Mouse (Mus musculus) T-helper 17 cell (primary cell): ENCODE measurements around the gene Dnah7b.
"Not testable (repeated sequence)": the region's sequence is repeated elsewhere in the genome, so short reads cannot be mapped to it uniquely, and the experiment has no call there.

ENCODE experiments used
- in situ Hi-C, 2 experiments: fragments of 300-600 bp; cut with MboI, MseI; formaldehyde crosslinking; loops; 1 replicate in 1 of 2; 2 replicates in 1 of 2; pipeline ENCODE4 v1.15.1; 2025; ENCODE audit warnings: high pct_unique_total_duplicates in 2 of 2

The Dnah7b gene

GRCm38 (mm10) chr1:46066015-46066414 is at the start of gene Dnah7b:
Gene Dnah7b (plus strand): TSS chr1:46066315.
- in situ Hi-C loops, result no loop called here

GRCm38 (mm10) chr1:46018382-46018977 is 47.6 kb upstream of the Dnah7b start:
- in situ Hi-C loops, result no loop called here

- in situ Hi-C loops, result no loop called here
Measured at GRCm38 (mm10) chr1:46022262-46022661, 43.9 kb upstream of the Dnah7b start.

GRCm38 (mm10) chr1:46031993-46032555 is 34.0 kb upstream of the Dnah7b start:
- in situ Hi-C loops, result no loop called here

GRCm38 (mm10) chr1:46048188-46048587 is 17.9 kb upstream of the Dnah7b start:
- in situ Hi-C loops, result no loop called here

- in situ Hi-C loops, result no loop called here
Measured at GRCm38 (mm10) chr1:46066484-46067251, 553 bp downstream of the Dnah7b start.

- in situ Hi-C loops, result not testable (repeated sequence)
Measured at GRCm38 (mm10) chr1:46068787-46069186, 2.7 kb downstream of the Dnah7b start.

GRCm38 (mm10) chr1:46077891-46078290 is 11.8 kb downstream of the Dnah7b start:
- in situ Hi-C loops, result no loop called here

GRCm38 (mm10) chr1:46100484-46100883 is 34.4 kb downstream of the Dnah7b start:
- in situ Hi-C loops, result no loop called here

- in situ Hi-C loops, result not testable (repeated sequence)
Measured at GRCm38 (mm10) chr1:46112606-46113005, 46.5 kb downstream of the Dnah7b start.

- in situ Hi-C loops, result not testable (repeated sequence)
Measured at GRCm38 (mm10) chr1:46117179-46117578, 51.1 kb downstream of the Dnah7b start.

- in situ Hi-C loops, result loop anchor here in 1 of 2 experiments (5.0 kb wide), 1 partner anchor 394 kb away; no protein-coding TSS in a partner anchor
Measured at GRCm38 (mm10) chr1:46128058-46128457, 61.9 kb downstream of the Dnah7b start.

GRCm38 (mm10) chr1:46196835-46197234 is 130.7 kb downstream of the Dnah7b start:
- in situ Hi-C loops, result not testable (repeated sequence)

- in situ Hi-C loops, result not testable (repeated sequence)
Measured at GRCm38 (mm10) chr1:46201169-46201568, 135.1 kb downstream of the Dnah7b start.

- in situ Hi-C loops, result loop anchor here in 1 of 2 experiments (5.0 kb wide), 1 partner anchor 427 kb away; no protein-coding TSS in a partner anchor
Measured at GRCm38 (mm10) chr1:46210014-46210588, 144.0 kb downstream of the Dnah7b start.

GRCm38 (mm10) chr1:46222704-46223103 is 156.6 kb downstream of the Dnah7b start:
- in situ Hi-C loops, result not testable (repeated sequence)

GRCm38 (mm10) chr1:46226136-46226535 is 160.0 kb downstream of the Dnah7b start:
- in situ Hi-C loops, result not testable (repeated sequence)

GRCm38 (mm10) chr1:46268841-46269240 is 202.7 kb downstream of the Dnah7b start:
- in situ Hi-C loops, result not testable (repeated sequence)

- in situ Hi-C loops, result no loop called here
Measured at GRCm38 (mm10) chr1:46271927-46272326, 205.8 kb downstream of the Dnah7b start.

GRCm38 (mm10) chr1:46278057-46278910 is 212.2 kb downstream of the Dnah7b start:
- in situ Hi-C loops, result not testable (repeated sequence)

- in situ Hi-C loops, result not testable (repeated sequence)
Measured at GRCm38 (mm10) chr1:46278911-46279565, 212.9 kb downstream of the Dnah7b start.
